Mouse (Mus musculus) ES-Bruce4 (cell line): ENCODE data around the gene Pld6. TPM values are rescaled to one million over a fixed set of nuclear protein-coding genes. Genes with fewer than 3 reads are reported as not detected.
"Not testable (repeated sequence)": the region's sequence is repeated elsewhere in the genome, so short reads cannot be mapped to it uniquely, and the experiment has no call there.

Experiments used
- H3K27ac ChIP-seq: 2 replicates; pipeline ENCODE4 v1.5.1; 2012; ENCODE audit warnings: low read length, inconsistent platforms; ENCODE audit not compliant: insufficient read depth
- H3K27me3 ChIP-seq: 2 replicates; pipeline ENCODE4 v1.6.1; 2012; ENCODE audit warnings: mild to moderate bottlenecking, low read length, inconsistent platforms; ENCODE audit not compliant: control insufficient read depth, poor library complexity, insufficient read depth, severe bottlenecking
- H3K36me3 ChIP-seq: 2 replicates; pipeline ENCODE4 v1.6.1; 2012; ENCODE audit warnings: inconsistent platforms, mild to moderate bottlenecking, low read length, moderate library complexity; ENCODE audit not compliant: control insufficient read depth, poor library complexity, insufficient read depth, severe bottlenecking
- H3K4me1 ChIP-seq: one replicate; pipeline ENCODE4 v1.8.1; 2011; ENCODE audit warnings: low read length; ENCODE audit not compliant: control insufficient read depth, insufficient read depth
- H3K4me3 ChIP-seq: 2 replicates; pipeline ENCODE4 v1.5.1; 2011; ENCODE audit warnings: low read depth, mild to moderate bottlenecking, low read length
- H3K9ac ChIP-seq: 2 replicates; pipeline ENCODE4 v1.6.1; 2012; ENCODE audit warnings: low read depth, mild to moderate bottlenecking, inconsistent platforms; ENCODE audit not compliant: poor library complexity, severe bottlenecking
- H3K9me3 ChIP-seq: replicated peaks from 2 replicates; pipeline ENCODE4 v1.6.1; 2012; ENCODE audit warnings: mild to moderate bottlenecking, low read length, inconsistent platforms; ENCODE audit not compliant: control insufficient read depth, poor library complexity, insufficient read depth, severe bottlenecking
- CTCF ChIP-seq: IDR thresholded peaks from one replicate; pipeline ENCODE4 v1.8.1; 2011; ENCODE audit warnings: low read depth, low read length
- EP300 ChIP-seq: IDR thresholded peaks from 2 replicates; pipeline ENCODE4 v1.6.1; 2011; ENCODE audit warnings: low read depth, low read length; ENCODE audit not compliant: insufficient read depth
- POLR2A ChIP-seq: IDR thresholded peaks from one replicate; pipeline ENCODE4 v1.8.1; 2011; ENCODE audit warnings: low read length; ENCODE audit not compliant: insufficient read depth
- polyA plus RNA-seq: library from polyadenylated mRNA; stranded (reverse); fragments of >200 nt; gene quantifications from 2 replicates; pipeline ENCODE4 v1.2.4, GENCODE M21; 2011; ENCODE audit warnings: low read depth; ENCODE audit not compliant: missing spikeins, insufficient read depth, insufficient read length

Gene Pld6
- polyA plus RNA-seq, 1 experiment, result 5.3 TPM

- TF ChIP-seq EP300 (no peak), CTCF (no peak), POLR2A (no peak)
- Histone ChIP-seq H3K4me3 (no peak overlapping the region), H3K36me3 (no peaks in the 10 kb centered on the region), H3K9ac (no peak overlapping the region), H3K27me3 (no peaks in the 10 kb centered on the region), H3K27ac (no peak overlapping the region), H3K9me3 (no peaks in the 10 kb centered on the region), H3K4me1 (no peaks in the 10 kb centered on the region)
Measured at GRCm38 (mm10) chr11:59741915-59742314, 45.5 kb downstream of the Pld6 start.

DNA sequence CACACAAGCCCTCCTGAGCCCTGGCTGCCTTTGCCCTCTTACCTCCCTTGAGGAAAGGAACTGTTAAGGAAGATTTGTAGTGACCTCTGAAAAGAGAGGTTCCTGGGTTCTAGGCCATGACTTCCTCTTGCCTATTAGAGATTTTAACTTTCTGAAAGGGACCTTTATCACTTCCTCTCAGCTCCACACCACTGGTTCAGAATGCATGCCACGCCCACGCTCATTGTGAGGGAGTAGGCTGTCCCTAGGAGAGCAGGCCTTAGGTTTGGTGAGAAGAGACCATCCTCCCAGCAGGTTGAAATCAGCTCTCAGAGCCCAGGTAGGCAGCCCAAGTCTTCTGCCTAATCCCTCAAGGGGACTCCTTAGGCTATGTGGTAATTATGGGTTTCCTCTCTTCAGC is 47.4 kb downstream of the Pld6 start:
- no peak overlapping the region for H3K27ac ChIP-seq
- no peaks in the 10 kb centered on the region for H3K4me1 ChIP-seq
- H3K4me3 ChIP-seq, result no peak overlapping the region
- TF ChIP-seq EP300 (no peak), POLR2A (no peak), CTCF (no peak)
- no peaks in the 10 kb centered on the region for H3K36me3 ChIP-seq
- no peaks in the 10 kb centered on the region for H3K9me3 ChIP-seq
- H3K27me3 ChIP-seq, result no peaks in the 10 kb centered on the region
- no peak overlapping the region for H3K9ac ChIP-seq

- Histone ChIP-seq H3K27ac (no peak overlapping the region), H3K36me3 (0 out of 2 replicates have a peak, but pooled peaks cover 2% of the 10 kb centered on the region), H3K4me3 (no peak overlapping the region), H3K9me3 (no peaks in the 10 kb centered on the region), H3K27me3 (no peaks in the 10 kb centered on the region), H3K9ac (no peak overlapping the region), H3K4me1 (no peaks in the 10 kb centered on the region)
- TF ChIP-seq CTCF (no peak), POLR2A (no peak), EP300 (no peak)
Measured at GRCm38 (mm10) chr11:59737250-59737649, 50.2 kb downstream of the Pld6 start.

- H3K9ac ChIP-seq, H3K4me1 ChIP-seq, H3K36me3 ChIP-seq, H3K27ac ChIP-seq, H3K9me3 ChIP-seq, H3K27me3 ChIP-seq, H3K4me3 ChIP-seq: not testable (repeated sequence)
Measured at GRCm38 (mm10) chr11:59735938-59736337, 51.5 kb downstream of the Pld6 start.

DNA sequence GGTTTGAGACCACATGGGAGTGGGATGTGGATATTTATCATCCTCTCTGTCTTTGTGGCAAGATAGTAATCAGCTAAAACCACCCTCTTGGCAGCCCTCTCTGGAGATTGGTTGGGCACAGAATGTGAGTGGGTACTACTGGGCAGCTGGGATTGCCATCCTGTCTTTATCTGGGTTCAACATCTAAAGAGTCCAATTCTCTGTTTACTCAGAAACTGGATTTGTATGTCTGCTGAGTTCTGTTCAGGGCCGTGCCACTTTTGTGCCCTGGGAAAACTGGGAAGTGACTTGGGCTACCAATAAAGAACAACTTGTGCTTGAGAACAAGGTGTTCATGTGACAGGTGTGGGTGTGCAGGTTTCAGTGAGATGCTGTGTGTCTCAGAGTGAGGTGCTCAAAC is 53.1 kb downstream of the Pld6 start:
- Histone ChIP-seq H3K9ac (no peak overlapping the region), H3K36me3 (0 out of 2 replicates have a peak, but pooled peaks cover 2% of the 10 kb centered on the region), H3K4me3 (no peak overlapping the region), H3K27me3 (no peaks in the 10 kb centered on the region), H3K4me1 (no peaks in the 10 kb centered on the region), H3K27ac (no peak overlapping the region), H3K9me3 (no peaks in the 10 kb centered on the region)
- TF ChIP-seq EP300, result no peak
- TF ChIP-seq POLR2A, result no peak
- TF ChIP-seq CTCF, result no peak

Other genes starting within 250 kb of the Pld6 start
- gene Nlrp3, start 246.1 kb downstream of the Pld6 start, polyA plus RNA-seq, result 0.17 TPM in 1 of 2 replicates, not detected in the other
- not detected in 2 replicates for gene Olfr222, start 211.4 kb downstream of the Pld6 start, polyA plus RNA-seq
- not detected in 2 replicates for gene Olfr223, start 194.4 kb downstream of the Pld6 start, polyA plus RNA-seq
- gene Mprip, start 126.3 kb downstream of the Pld6 start, polyA plus RNA-seq, result 85.9 and 89.9 TPM in 2 replicates
- gene Flcn, start 22.4 kb upstream of the Pld6 start, polyA plus RNA-seq, result 17.1 and 17.8 TPM in 2 replicates
- 3.7 and 4.2 TPM in 2 replicates for gene Nt5m, start 51.8 kb upstream of the Pld6 start, polyA plus RNA-seq
- gene Cops3, start 52.2 kb upstream of the Pld6 start, polyA plus RNA-seq, result 121 and 131 TPM in 2 replicates
- gene Med9, start 160.6 kb upstream of the Pld6 start, polyA plus RNA-seq, result 19.8 and 19.9 TPM in 2 replicates
- 0.63 and 1.1 TPM in 2 replicates for gene Rasd1, start 177.3 kb upstream of the Pld6 start, polyA plus RNA-seq